Mouse (Mus musculus): ENCODE data around the gene Lgi4.

Gene Lgi4

GRCm38 (mm10) chr7:31077885-31078445 is 18.8 kb downstream of the Lgi4 start:
- DNase-seq (ENCODE audit: low read depth), result peak; percentile 82

- DNase-seq (ENCODE audit: low read depth), result no peak
These were observed 20.5 kb downstream of the Lgi4 start for GRCm38 (mm10) chr7:31079670-31080069.

- DNase-seq (ENCODE audit: low read depth), result no peak
These were observed 21.5 kb downstream of the Lgi4 start for GRCm38 (mm10) chr7:31080611-31081010.

DNA sequence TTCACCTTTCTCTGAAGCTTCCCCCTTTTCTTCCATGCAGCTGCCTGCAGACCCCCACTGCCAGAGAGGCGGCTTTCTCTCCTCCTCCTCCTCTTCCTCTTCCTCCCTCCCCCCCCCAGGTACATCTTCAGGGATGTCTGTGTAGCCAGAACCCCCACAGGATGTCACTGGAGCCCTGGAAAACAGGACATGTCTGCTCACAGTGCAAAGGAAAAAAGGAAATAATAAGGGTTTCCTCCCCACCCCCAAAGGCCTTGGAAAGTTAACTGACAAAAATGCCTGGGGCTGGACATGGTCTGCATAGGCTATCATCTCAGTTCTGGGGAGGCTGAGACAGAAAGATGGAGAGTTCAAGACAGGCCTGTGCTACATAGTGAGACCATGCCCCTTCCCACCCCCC is 22.0 kb downstream of the Lgi4 start:
- no peak for DNase-seq (ENCODE audit: low read depth)

GRCm38 (mm10) chr7:31082106-31082505 is 23.0 kb downstream of the Lgi4 start:
- no peak for DNase-seq (ENCODE audit: low read depth)

DNA sequence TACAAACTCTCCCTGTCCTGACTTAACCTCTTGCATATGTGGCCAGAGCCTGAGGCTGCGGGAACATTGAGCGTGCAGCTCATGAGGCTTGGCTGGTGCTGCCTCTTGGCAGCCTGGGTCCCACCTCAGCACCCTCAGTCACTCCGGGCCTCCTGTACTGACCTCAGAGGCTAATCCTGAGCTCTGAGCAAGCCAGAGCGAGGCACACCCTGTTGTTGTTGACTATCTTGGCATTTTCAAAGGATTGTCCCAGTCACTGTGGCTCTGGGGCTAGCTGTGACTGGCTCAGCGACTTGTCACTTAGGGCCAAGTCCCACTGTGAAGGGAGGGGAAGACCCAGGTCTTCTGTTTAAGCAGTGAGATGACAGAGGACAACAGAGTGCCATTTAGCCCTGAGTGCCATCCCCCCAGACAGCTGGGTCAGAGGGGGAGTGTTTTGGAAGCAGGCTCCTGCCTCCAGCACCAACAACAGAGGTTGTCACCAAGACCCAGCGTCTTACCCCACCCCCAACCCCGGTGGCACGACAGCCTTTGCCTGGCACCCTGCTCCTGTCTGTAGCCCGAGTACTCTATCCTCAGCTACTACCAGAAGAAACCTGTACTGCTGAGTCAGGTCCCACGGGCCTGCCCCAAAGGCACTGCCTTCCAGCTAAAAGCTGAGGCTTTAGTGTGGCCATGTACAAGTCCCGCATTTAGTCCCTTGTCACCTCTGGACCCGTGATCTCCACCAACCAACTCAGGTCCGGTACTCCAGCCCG is 23.9 kb downstream of the Lgi4 start:
- DNase-seq (ENCODE audit: low read depth), result no peak

DNA sequence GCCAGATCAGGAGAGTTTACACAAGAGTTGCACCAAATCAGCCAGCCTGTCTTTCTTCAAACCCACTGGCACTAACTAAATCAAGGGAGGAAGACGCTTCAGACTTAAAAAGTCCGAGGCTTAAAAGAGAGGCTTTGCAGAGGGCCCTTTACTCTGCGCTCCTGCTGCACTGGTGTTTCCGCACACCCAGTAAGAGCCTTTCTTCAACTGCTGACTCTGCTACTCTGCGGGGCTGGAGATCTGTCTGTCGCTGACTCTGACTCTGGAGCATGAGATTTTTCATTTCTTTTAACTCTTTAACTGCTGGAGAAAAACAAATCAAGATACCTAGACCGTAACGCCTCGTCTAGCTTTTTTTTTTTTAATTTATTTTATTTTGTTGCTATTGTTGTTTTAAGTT is 25.0 kb downstream of the Lgi4 start:
- no peak for DNase-seq (ENCODE audit: low read depth)

- DNase-seq (ENCODE audit: low read depth), result peak; percentile 52
These were observed 26.0 kb downstream of the Lgi4 start for GRCm38 (mm10) chr7:31085171-31085570.

DNA sequence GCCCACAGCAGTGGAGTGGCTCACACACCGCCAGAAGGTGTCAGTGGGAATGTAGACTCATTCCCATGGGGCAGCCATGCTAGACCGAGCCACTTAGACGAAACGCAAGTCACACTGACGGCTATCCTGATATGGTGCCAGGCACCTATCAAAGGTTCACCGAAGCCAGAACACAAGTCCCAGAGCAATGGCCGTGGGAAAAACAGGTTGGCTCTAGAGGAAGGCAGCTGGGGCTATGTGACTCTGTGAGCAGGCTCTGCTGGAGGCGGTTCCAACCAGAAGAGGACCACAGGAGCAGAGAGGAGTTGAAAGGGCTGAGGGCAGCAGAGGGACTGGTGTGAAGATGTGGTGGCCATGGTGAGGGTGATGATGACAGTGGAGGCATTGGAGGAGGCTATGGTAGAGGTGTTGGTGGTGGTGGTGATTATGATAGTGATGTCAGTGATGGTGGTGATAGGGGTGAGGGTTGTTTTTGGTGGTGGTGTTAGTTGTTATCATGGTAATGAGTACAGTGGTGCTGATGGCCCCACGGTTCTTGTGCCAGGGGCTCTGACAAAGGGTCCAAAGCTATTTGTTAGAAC is 27.1 kb downstream of the Lgi4 start:
- DNase-seq (ENCODE audit: low read depth), result no peak

DNA sequence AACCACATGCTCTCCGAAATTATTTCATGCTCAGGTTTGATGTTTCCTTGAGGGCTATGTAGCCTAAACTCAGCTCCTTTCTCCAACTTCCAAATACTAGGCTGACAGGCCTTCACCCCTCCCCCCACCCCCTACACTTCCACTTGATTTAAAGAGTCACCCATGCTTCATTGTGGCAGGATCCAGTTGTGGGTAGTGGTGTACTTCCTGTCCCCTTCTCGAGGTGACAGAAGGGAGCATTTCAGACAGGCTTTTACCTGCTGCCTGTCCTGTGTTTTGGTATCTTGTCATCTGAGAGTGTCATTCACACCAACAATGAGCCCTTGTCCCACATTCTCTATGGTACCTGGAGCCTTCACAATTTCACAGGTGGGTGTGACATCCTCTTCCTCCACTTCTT is 28.1 kb downstream of the Lgi4 start:
- DNase-seq (ENCODE audit: low read depth), result no peak

DNA sequence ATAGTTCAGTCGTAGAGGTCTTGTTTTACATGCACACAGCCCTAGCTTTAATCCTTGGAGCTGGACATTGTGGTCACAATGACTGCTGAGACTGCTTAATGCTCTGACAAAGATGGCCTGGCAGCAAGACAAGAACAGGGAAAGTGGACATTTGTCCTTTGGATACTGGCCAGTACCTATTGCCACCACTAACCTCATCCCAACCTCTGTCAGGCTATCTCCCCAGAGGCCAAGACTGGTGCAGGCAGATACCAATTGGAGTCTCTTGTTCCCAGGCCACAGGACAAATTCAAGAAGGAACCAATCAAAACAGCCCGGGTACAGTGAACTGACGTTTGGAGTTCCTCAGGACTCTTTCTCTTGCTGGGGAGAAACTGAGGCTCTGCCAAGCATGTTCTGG is 29.1 kb downstream of the Lgi4 start:
- no peak for DNase-seq (ENCODE audit: low read depth)

GRCm38 (mm10) chr7:31089721-31090120 is 30.6 kb downstream of the Lgi4 start:
- no peak for DNase-seq (ENCODE audit: low read depth)

- DNase-seq (ENCODE audit: low read depth), result no peak
These were observed 35.8 kb downstream of the Lgi4 start for GRCm38 (mm10) chr7:31094774-31095501.

DNA sequence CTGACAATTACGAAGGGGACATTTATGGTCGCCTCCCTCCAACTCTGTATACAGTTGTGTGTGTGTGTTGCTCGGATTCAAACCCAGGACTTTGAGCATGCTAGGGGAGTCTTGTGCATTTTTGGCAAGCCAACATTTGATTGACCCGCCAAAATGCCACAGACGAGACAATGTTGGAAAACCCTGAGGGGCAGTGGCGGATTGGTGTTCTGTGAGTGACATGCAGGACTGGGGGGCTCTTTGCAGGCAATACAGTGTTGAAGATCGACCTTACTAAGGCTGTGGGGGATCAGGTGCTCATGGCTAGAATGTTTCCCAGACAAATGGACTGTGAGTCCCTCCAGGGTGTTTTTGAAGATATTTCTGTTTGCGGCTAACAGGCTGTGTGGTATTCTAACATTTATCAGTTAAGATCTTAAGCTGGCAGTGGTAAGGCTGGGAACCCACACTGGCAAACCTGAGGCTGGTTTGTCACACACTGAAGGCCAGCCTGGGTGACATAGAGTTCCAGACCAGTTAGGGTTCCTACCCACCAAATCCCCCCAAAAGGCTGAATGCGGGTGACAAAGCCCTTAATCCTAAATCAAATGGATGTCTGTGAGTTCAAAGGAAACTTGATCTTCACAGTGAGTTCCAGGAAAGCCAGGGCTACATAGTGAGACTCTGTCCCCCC is 37.9 kb downstream of the Lgi4 start:
- DNase-seq (ENCODE audit: low read depth), result no peak

DNA sequence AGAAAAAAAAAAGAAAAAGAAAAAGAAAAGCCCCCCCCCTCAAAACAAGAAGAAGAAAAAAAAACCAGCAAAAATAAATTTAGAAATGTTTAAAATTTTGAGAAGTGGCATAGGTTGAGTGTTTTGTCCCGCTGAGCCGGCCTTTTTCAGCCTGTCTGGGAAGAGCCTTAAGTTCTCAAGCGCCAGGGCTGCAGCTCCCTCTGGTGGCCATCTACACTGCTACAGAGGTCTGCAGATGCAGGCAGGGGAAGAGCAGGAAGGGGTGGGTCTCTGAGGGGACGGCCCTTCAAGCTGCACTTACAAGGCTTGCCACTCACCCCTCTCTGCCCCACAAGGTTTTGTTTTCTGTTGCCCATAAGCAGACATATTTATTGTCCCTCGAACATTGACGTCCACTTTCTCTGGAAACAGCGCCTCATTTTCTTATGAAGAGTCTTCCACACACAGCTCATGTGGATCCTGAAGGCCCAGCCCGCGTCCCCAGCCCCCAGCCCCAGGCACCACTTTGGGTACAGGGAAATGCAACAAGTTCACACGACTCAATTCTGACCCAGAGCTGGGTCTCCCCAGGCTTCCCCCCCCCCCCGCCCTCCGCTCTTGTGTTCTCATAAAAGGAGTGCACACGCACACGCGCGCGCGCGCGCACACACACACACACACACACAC is 38.6 kb downstream of the Lgi4 start:
- DNase-seq (ENCODE audit: low read depth), result peak; percentile 94

DNA sequence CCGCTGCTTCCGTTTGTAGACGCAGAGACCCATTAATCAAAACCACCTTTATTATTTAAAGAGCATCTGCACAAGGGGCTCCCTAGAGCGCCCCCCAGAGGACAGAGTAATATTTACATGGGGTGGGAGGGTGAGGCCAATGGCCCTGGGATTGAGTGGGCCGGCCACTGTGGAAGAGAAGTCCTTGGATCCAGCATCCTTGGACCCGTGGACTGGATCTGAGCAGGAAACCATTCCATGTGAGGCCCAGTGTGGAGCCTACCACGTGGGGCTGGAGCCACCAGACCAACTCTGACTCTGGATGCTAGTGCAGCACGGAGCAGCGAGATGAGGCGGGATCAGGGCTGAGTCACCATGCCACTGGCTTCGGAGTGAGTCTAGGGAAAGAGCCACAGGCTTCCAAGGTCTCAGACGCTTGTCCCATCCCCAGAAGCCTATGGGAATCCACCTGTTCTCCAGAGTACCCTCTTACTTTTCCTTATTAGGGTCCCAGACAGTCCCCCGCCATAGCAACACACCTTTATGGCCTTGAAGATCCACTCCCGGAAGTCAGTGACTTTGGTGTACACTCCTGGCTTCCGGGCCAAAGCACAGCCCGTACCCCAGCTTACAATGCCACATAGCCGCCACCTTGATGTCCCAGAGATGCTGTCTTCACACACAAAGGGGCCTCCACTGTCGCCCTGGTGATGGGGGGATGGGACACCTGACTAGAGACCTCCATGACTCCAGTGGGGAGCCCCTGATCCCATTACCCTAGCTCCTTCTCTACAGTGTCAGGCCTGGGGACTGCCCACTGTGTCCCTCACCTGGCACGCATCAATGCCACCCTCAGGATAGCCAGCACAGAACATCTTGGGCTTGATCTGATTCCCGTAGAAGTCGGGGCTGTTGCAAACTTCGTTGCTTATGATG is 39.8 kb downstream of the Lgi4 start:
- no peak for DNase-seq (ENCODE audit: low read depth)

GRCm38 (mm10) chr7:31099612-31099982 is 40.5 kb downstream of the Lgi4 start:
- DNase-seq (ENCODE audit: low read depth), result no peak

DNA sequence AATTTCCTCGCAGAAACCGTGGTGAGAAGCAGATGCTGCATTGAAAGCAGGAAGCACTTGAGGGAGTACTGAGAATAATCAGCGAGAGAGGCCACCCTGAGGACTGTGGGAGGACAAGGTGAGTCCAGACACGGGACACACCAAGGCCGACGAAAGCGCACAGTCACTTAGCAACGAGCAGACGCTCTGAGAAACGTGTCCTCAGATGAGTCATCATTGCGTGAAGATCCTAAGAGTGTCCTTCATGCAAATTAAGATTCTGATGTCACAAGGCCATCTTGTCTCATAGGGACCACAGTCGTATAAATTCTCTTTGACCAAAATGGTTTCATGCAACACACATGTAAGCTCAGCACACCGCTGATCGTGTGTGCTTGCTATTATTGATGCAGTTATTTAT is 41.6 kb downstream of the Lgi4 start:
- DNase-seq (ENCODE audit: low read depth), result no peak

- peak; percentile 55 for DNase-seq (ENCODE audit: low read depth)
These were observed 46.1 kb downstream of the Lgi4 start for GRCm38 (mm10) chr7:31105061-31105768.

DNA sequence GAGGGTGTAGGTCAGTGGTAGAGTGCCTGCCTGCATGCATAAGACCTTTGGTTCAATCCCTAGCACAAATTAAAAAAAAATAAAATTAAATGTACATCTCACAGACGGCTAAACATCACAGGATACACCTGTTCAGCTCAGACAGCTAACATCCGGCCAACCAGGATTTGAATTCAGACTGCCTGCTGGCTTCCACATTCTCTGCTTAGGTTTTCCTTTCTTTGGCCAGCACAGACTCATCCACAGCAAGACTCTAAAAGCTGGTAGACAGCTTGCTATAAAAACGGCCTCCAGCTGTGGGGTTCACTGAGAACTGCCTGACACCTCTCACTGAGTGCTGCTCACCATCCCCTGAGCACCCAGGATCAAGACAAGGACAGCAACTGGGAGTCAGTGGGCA is 47.0 kb downstream of the Lgi4 start:
- DNase-seq (ENCODE audit: low read depth), result no peak
